ENCODE assay signal across 13 mouse cellular contexts in genomic region chr2:77458431-77458830, GRCm38 (mm10).
"Had no signal": no experiment of that assay in that cellular context is flagged by ENCODE, and none has a peak within 500 bp of the region (broad histone marks: within the 10 kb centered on the region; RNA-seq: fewer than 3 reads in every experiment).

No protein-coding gene starts in this region.

- DNase-seq: gastrocnemius, adult 2 months; gastrocnemius, postnatal 10 days; gastrocnemius, postnatal 25 days; heart, adult 18-20 months; heart, postnatal 10 days; heart, postnatal 36 days; kidney, adult 18-20 months; kidney, adult 9 months; kidney, postnatal 14 days; kidney, postnatal 36 days; layer of hippocampus, adult 9-11 months; layer of hippocampus, postnatal 36 days; left cerebral cortex, postnatal 4 days had no signal
